Mouse (Mus musculus) kidney, adult 10 weeks (tissue): Measurements from ENCODE around the gene Olfr1320. TPM values are rescaled to one million over a fixed set of nuclear protein-coding genes. Genes with fewer than 3 reads are reported as not detected.

Experiments
- polyA plus RNA-seq: library from polyadenylated mRNA; stranded (reverse); fragments of 350-450 nt; fragmentation: Illumina TruSeq; extraction: RNeasy Lipid Tissue Mini Kit (QIAGEN cat#74804); gene quantifications from one replicate; pipeline ENCODE4 v1.2.3, GENCODE M21; 2014; ENCODE audit warnings: low read depth, low replicate concordance

The Olfr1320 gene
- not detected for polyA plus RNA-seq

DNA sequence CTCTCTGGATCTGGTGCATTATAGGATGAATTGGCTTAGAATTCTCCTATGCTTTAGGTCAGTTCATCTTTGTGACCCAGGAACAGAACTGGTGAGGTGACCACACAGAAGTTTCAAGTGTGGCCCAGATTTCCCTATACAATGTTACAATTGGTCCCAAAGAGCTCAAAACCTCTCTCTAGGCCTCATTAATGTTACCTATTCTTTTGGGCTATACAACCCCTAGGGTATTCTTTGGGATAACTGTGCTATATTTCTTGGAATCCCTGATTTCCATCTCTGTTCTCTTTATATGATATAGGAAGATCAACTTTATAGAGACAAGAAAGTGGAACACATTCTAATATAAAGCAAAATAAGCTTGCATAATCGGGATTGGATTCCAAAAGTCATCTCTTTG, at the start of gene Olfr1320:
Gene Olfr1320 (plus strand): TSS at position 301 of the 400 bp plus-strand sequence.

Other genes starting within 250 kb of the Olfr1320 start
- not detected for gene Arhgap36, start 208.4 kb upstream of the Olfr1320 start, polyA plus RNA-seq
- gene Olfr1321, start 62.7 kb downstream of the Olfr1320 start, polyA plus RNA-seq, result not detected
- gene Igsf1, start 125.4 kb downstream of the Olfr1320 start, polyA plus RNA-seq, result not detected
- not detected for gene Olfr1322, start 219.2 kb downstream of the Olfr1320 start, polyA plus RNA-seq